Comparison of ENCODE assay signal across 8 mouse cellular contexts in the genomic region with DNA sequence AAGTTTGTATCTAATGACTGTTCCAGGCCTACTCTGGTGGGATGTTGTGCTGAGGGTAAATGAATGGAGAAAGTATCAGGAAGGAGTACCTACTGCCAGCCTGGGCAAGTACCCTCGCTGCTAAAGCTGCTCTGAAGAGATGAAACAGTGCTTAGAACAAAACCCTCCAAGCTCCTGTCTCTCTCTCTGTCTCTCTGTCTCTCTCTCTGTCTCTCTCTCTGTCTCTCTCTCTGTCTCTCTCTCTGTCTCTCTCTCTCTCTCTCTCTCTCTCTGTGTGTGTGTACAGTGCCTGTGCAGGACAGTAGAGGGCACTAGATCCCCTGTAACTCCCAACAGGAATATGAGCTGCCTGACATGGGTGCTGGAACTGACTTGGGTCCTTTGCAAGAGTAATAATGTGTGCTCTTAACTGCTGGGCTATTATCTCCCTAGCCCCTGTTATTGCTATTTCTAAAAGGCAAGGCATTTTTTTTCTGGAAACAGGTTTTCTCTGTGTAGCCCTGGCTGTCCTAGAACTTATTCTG. TPM values are rescaled to one million over a fixed set of nuclear protein-coding genes. Genes with fewer than 3 reads are reported as not detected.
DNase-seq lines count a peak whose midpoint lies in the region; ATAC-seq and TF ChIP-seq lines count a peak whose summit lies in the region.

No protein-coding gene starts in this region.

- H3K36me3 ChIP-seq in kidney, embryonic 14.5 days (ENCODE audit: control insufficient read depth, insufficient read depth, low read length) = peaks cover 38% of the 10 kb centered on the region
- peaks cover 33% of the 10 kb centered on the region for H3K36me3 ChIP-seq in hindbrain, embryonic 12.5 days

- H3K4me2 ChIP-seq in kidney, embryonic 14.5 days (replicated peaks; ENCODE audit: low read depth, low read length) = peak overlapping the region; percentile 89; the same call in 1 of the 2 replicates
- H3K4me2 ChIP-seq in hindbrain, embryonic 12.5 days (replicated peaks) = peak overlapping the region; percentile 90

- no peak for ATAC-seq in kidney, embryonic 14.5 days (ENCODE audit: low FRiP score, low TSS enrichment)
- ATAC-seq in Patski = no peak
- no peak for ATAC-seq in hindbrain, embryonic 12.5 days (ENCODE audit: low FRiP score)
- ATAC-seq in megakaryocyte progenitor cell, adult 5-6 weeks (replicated peaks; ENCODE audit: poor library complexity) = peak; percentile 35; the same call in 1 of the 2 replicates
- no peak for ATAC-seq in frontal cortex, adult (ENCODE audit: low TSS enrichment)

- no peaks in the 10 kb centered on the region for H3K27me3 ChIP-seq in kidney, embryonic 14.5 days (ENCODE audit: control insufficient read depth, insufficient read depth, low read length)
- H3K27me3 ChIP-seq in Patski = no peaks in the 10 kb centered on the region
- H3K27me3 ChIP-seq in hindbrain, embryonic 12.5 days = no peaks in the 10 kb centered on the region

- no peaks in the 10 kb centered on the region for H3K9me3 ChIP-seq in kidney, embryonic 14.5 days (ENCODE audit: control insufficient read depth, low read length)
- no peaks in the 10 kb centered on the region for H3K9me3 ChIP-seq in hindbrain, embryonic 12.5 days (replicated peaks)

- H3K4me1 ChIP-seq in kidney, embryonic 14.5 days (ENCODE audit: control insufficient read depth, insufficient read depth, low read length) = 0 out of 2 replicates have a peak, but pooled peaks cover 12% of the 10 kb centered on the region
- peaks cover 31% of the 10 kb centered on the region for H3K4me1 ChIP-seq in hindbrain, embryonic 12.5 days

- peak overlapping the region; percentile 99; the same call in 1 of the 2 replicates for H3K4me3 ChIP-seq in kidney, embryonic 14.5 days (ENCODE audit: low read length)
- H3K4me3 ChIP-seq in hindbrain, embryonic 12.5 days = no peak overlapping the region

- peak; percentile 69 for TF ChIP-seq CTCF in Patski (IDR thresholded peaks at IDR 0.05)

- WGBS in kidney, embryonic 14.5 days = 60% methylated on average over 1 of the region's 1 CpGs
- WGBS in hindbrain, embryonic 12.5 days = 88% methylated on average over 1 of the region's 1 CpGs

- in situ Hi-C loops in Patski (cut with MboI; ENCODE audit: low pct_unique_long_range_greater_than_20kb) = loop anchor here (10.0 kb wide), 1 partner anchor 171 kb away; no protein-coding TSS in a partner anchor

- CTCF ChIA-PET in Patski (lab: Charles Lee) = interaction anchor here (0.5 to 2.8 kb wide), 21 partner anchors 8 to 171 kb away, joined by 3 to 16 read pairs (median 3); partner anchors contain the start of gene 5031439G07Rik

- peak overlapping the region; percentile 97; the same call in 1 of the 2 replicates for H3K9ac ChIP-seq in kidney, embryonic 14.5 days (ENCODE audit: low read depth, low read length)
- H3K9ac ChIP-seq in hindbrain, embryonic 12.5 days = no peak overlapping the region

- no peak overlapping the region for H3K27ac ChIP-seq in kidney, embryonic 14.5 days (ENCODE audit: low read depth, low read length)
- H3K27ac ChIP-seq in hindbrain, embryonic 12.5 days = no peak overlapping the region

- no peak for DNase-seq in kidney, postnatal 25 days
- DNase-seq in Patski (ENCODE audit: low read depth, low spot score) = no peak
- DNase-seq in layer of hippocampus, postnatal 36 days = no peak
- no peak for DNase-seq in adrenal gland, postnatal 36 days

- POLR2A ChIA-PET in Patski (lab: Charles Lee) = interaction anchor here (1.0 kb wide), 1 partner anchor 59 kb away, joined by 3 read pairs; no protein-coding TSS in a partner anchor

RNA-seq across cellular contexts. Expression of gene Nup50, which starts 2.3 kb away (rescaled TPM):
- 23.8 and 50.8 TPM in 2 replicates for polyA plus RNA-seq in kidney, embryonic 14.5 days (2014; fragmentation: Nextera tagmentation; extraction: Ambion mirVana)
- polyA plus RNA-seq in Patski (2021) = 41.5 TPM
- 56.4 and 58.0 TPM in 2 replicates for polyA plus RNA-seq in hindbrain, embryonic 12.5 days (2016; fragmentation: Nextera tagmentation; extraction: Ambion mirVana)
- total RNA-seq in megakaryocyte progenitor cell, adult 5-6 weeks (2015) = 43.6 and 44.8 TPM in 2 replicates
- total RNA-seq in megakaryocyte progenitor cell, adult 5-6 weeks (2017) = 87.7 and 99.3 TPM in 2 replicates
- 10 to 100 TPM; 33.5 to 36.5 TPM for total RNA-seq in layer of hippocampus, postnatal 36 days (2021)
- total RNA-seq in adrenal gland, postnatal 36 days (2021) = 10 to 100 TPM; 39.9 to 41.1 TPM

RNA-seq across cellular contexts. Expression of gene Gm29666, which starts 5.7 kb away (rescaled TPM):
- polyA plus RNA-seq in kidney, embryonic 14.5 days (2014; fragmentation: Nextera tagmentation; extraction: Ambion mirVana) = 0.60 and 0.74 TPM in 2 replicates
- polyA plus RNA-seq in Patski (2021) = 0.18 TPM
- 0.77 and 0.88 TPM in 2 replicates for polyA plus RNA-seq in hindbrain, embryonic 12.5 days (2016; fragmentation: Nextera tagmentation; extraction: Ambion mirVana)
- total RNA-seq in megakaryocyte progenitor cell, adult 5-6 weeks (2015) = 0.25 and 0.46 TPM in 2 replicates
- 0.20 and 0.25 TPM in 2 replicates for total RNA-seq in megakaryocyte progenitor cell, adult 5-6 weeks (2017)
- total RNA-seq in layer of hippocampus, postnatal 36 days (2021) = 1 to 10 TPM; 1.2 to 1.4 TPM
- under 1 TPM; 0.07 to 0.13 TPM for total RNA-seq in adrenal gland, postnatal 36 days (2021)
